Mouse (Mus musculus) gastrocnemius, adult 8-10 months (tissue): ENCODE measurements at regions not wholly inside any gene's neighbourhood (a gene's known extent, or its start where the extent isn't known, plus 50 kb on each side); places are given as distances from the start of the nearest gene placed in this dataset.
"Not testable (repeated sequence)": the region's sequence is repeated elsewhere in the genome, so short reads cannot be mapped to it uniquely, and the experiment has no call there.

Source experiments
- DNase-seq, 2 experiments: peaks; one replicate each; pipeline ENCODE4 v3.0.0; 2022; ENCODE audit warnings: low spot score in 2 of 2

GRCm38 (mm10) chr3:31603237-31603636 lies 293.1 kb upstream of the Slc7a14 start:
- DNase-seq, result peak; percentile 10 to 15

- not testable (repeated sequence) for DNase-seq
Observed at GRCm38 (mm10) chr3:31596581-31596980, 286.4 kb upstream of the Slc7a14 start.

DNA sequence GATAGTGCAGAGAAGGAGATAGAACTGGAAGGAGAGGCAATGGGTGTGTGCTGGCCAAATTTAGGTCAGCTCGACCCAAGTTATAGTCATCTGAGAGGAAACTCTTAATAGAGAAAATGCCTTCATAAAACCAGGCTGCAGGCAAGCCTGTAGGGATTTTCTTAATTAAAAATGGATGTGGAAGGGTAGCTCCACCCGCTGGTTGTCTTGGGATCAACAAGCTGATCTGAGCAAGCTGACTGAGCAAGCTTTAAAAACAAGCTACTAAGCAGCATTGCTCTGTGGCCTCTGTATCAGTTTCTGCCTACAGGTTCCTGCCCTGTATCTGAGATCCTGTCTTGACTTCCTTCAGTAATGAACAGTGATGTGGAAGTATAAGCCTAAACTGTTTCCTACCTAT lies 275.8 kb upstream of the Slc7a14 start:
- DNase-seq, result no peak

DNA sequence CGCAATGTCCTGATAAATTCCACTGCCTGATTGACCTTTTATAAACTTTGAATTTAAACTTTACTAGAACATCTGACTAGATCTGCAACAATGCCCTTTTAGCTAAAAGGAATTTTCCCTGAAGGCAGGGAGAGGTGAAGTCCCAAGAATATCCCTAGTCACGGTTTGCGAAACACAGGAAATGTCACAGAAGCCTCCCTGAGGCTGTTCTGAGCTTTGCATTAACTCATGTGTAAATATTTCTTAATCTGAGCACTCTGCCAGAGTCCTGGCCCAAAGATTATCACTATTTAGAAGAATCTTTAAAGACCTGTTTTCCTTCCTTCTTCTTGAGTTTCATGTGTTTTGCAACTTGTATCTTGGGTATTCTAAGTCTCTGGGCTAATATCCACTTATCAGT lies 263.7 kb upstream of the Slc7a14 start:
- DNase-seq, result no peak
